Mouse (Mus musculus): ENCODE results near the gene Zeb2. TPM values are rescaled to one million over a fixed set of nuclear protein-coding genes. Genes with fewer than 3 reads are reported as not detected.

Gene Zeb2
- polyA plus RNA-seq, 1 experiment, result 73.5 TPM

DNA sequence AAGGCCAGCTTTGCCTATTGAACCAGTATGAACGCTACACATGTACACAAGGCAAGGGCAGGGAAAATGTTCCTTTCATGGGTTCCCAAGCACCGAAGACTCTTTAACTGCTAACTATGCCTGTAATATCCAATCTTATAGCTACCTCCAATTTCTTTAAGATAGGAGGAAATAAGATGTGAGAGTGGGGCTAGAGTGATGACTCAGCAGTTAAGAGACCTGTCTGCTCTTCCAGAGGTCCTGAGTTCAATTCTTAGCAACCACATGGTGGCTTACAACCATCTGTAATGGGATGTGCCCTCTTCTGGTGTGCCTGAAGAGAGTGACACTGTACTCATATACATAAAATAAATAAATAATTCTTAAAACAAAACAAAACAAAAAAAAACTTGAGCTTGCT is 172.5 kb downstream of the Zeb2 start:
- H3K4me1 ChIP-seq (ENCODE audit: control insufficient read depth, insufficient read depth, low read length), result peaks cover 2% of the 10 kb centered on the region; the same call in 1 of the 2 replicates
- no peak overlapping the region for H3K27ac ChIP-seq (ENCODE audit: insufficient read depth, low read length)
- no peak overlapping the region for H3K4me3 ChIP-seq (ENCODE audit: insufficient read depth, low read length)
- TF ChIP-seq POLR2A (IDR thresholded peaks at IDR 0.05; ENCODE audit: low read depth, low read length) (no peak), CTCF (IDR thresholded peaks at IDR 0.05; ENCODE audit: borderline replicate concordance, insufficient read depth, low read length) (no peak)

Other genes with a start within 250 kb of the Zeb2 start
- gene Gtdc1, start 189.7 kb downstream of the Zeb2 start, polyA plus RNA-seq (2011; ENCODE audit: insufficient read length, low read depth, missing spikeins), result 16.6 and 28.9 TPM in 2 replicates

Data from embryonic fibroblast, embryonic 13.5 days (primary cell).